Mouse (Mus musculus) MEL (cell line): ENCODE data around the gene Spata3.

Experiments used
- CTCF ChIP-seq, 3 experiments: IDR thresholded peaks in 2 of 3; conservative IDR thresholded peaks in 1 of 3; 2 replicates each; pipeline ENCODE4 v1.5.1; 2011 to 2012; ENCODE audit warnings: low read length in 3 of 3, low read depth in 2 of 3, mild to moderate bottlenecking in 2 of 3, improper control_type of control experiment in 1 of 3, inconsistent platforms in 1 of 3, mixed read lengths in 1 of 3, moderate library complexity in 1 of 3; ENCODE audit not compliant: control insufficient read depth in 1 of 3, insufficient read depth in 1 of 3, poor library complexity in 1 of 3, severe bottlenecking in 1 of 3
- GABPA ChIP-seq: IDR thresholded peaks from 2 replicates; pipeline ENCODE4 v1.6.1; 2012; ENCODE audit warnings: low read depth, mild to moderate bottlenecking, inconsistent platforms, low read length, improper control_type of control experiment, moderate library complexity
- GATA1 ChIP-seq: IDR thresholded peaks from 2 replicates; pipeline ENCODE4 v1.6.1; 2011; ENCODE audit warnings: low read depth, low read length, improper control_type of control experiment
- HCFC1 ChIP-seq: IDR thresholded peaks from 2 replicates; pipeline ENCODE4 v1.6.1; 2012; ENCODE audit warnings: low read depth, mild to moderate bottlenecking, inconsistent platforms, low read length, improper control_type of control experiment, moderate library complexity
- KAT2A ChIP-seq: conservative IDR thresholded peaks from 2 replicates; pipeline ENCODE4 v1.6.1; 2012; ENCODE audit warnings: low read depth, low read length, improper control_type of control experiment, inconsistent platforms
- MAX ChIP-seq: IDR thresholded peaks from 2 replicates; pipeline ENCODE4 v1.6.1; 2011; ENCODE audit warnings: low read length, improper control_type of control experiment
- MAZ ChIP-seq: IDR thresholded peaks from 2 replicates; pipeline ENCODE4 v1.6.1; 2012; ENCODE audit warnings: low read depth, mild to moderate bottlenecking, inconsistent platforms, low read length, improper control_type of control experiment
- MYC ChIP-seq: IDR thresholded peaks from 2 replicates; pipeline ENCODE4 v1.6.1; 2011; ENCODE audit warnings: low read depth, mild to moderate bottlenecking, low read length, improper control_type of control experiment, moderate library complexity
- POLR2A ChIP-seq, 2 experiments: IDR thresholded peaks; 2 replicates each; pipeline ENCODE4 v1.6.1; 2011 to 2012; ENCODE audit warnings: low read length in 2 of 2, mild to moderate bottlenecking in 2 of 2, control low read depth in 1 of 2, improper control_type of control experiment in 1 of 2, low read depth in 1 of 2, moderate library complexity in 1 of 2; ENCODE audit not compliant: control insufficient read depth in 1 of 2, insufficient read depth in 1 of 2, poor library complexity in 1 of 2
- POLR2AphosphoS2 ChIP-seq: IDR thresholded peaks from 2 replicates; pipeline ENCODE4 v1.6.1; 2011; ENCODE audit warnings: low read length, improper control_type of control experiment
- SIN3A ChIP-seq: IDR thresholded peaks from 2 replicates; pipeline ENCODE4 v1.6.1; 2012; ENCODE audit warnings: low read length, improper control_type of control experiment, inconsistent platforms
- USF1 ChIP-seq: IDR thresholded peaks from 2 replicates; pipeline ENCODE4 v1.6.1; 2014; ENCODE audit warnings: low read depth, mild to moderate bottlenecking, inconsistent platforms, low read length, improper control_type of control experiment, moderate library complexity
- ZKSCAN1 ChIP-seq: IDR thresholded peaks from 2 replicates; pipeline ENCODE4 v1.6.1; 2012; ENCODE audit warnings: low read depth, mild to moderate bottlenecking, inconsistent platforms, low read length, improper control_type of control experiment, moderate library complexity

- TF ChIP-seq HCFC1 = no peak
- TF ChIP-seq SIN3A = no peak
- no peak for TF ChIP-seq GATA1
- no peak for TF ChIP-seq MAX
- no peak for TF ChIP-seq POLR2A (IDR thresholded peaks at IDR 0.05; ENCODE audit: control insufficient read depth in 1 of 2, insufficient read depth in 1 of 2, low read depth in 1 of 2, low read length in 2 of 2, poor library complexity in 1 of 2)
- TF ChIP-seq POLR2AphosphoS2 = no peak
- no peak for TF ChIP-seq GABPA
- no peak for TF ChIP-seq MAZ
- TF ChIP-seq CTCF (IDR thresholded peaks at IDR 0.05 in 2 of 3, conservative IDR thresholded peaks at IDR 0.05 in 1 of 3; ENCODE audit: control insufficient read depth in 1 of 3, insufficient read depth in 1 of 3, low read depth in 2 of 3, low read length in 3 of 3, poor library complexity in 1 of 3, severe bottlenecking in 1 of 3) = no peak
- TF ChIP-seq KAT2A = no peak
- TF ChIP-seq ZKSCAN1 = no peak
- TF ChIP-seq MYC = no peak
- TF ChIP-seq USF1 = no peak
Measured at GRCm38 (mm10) chr1:86032273-86032987, 15.8 kb downstream of the Spata3 start.
